Mouse (Mus musculus): ENCODE data around the gene Methig1.

Gene Methig1

GRCm38 (mm10) chr15:100422899-100423860, 70.2 kb downstream of the Methig1 start:
- DNase-seq (ENCODE audit: low spot score in 2 of 2), result peak; percentile 88 to 96

GRCm38 (mm10) chr15:100423916-100424315, 71.0 kb downstream of the Methig1 start:
- DNase-seq (ENCODE audit: low spot score in 2 of 2), result no peak

GRCm38 (mm10) chr15:100424396-100425122, 71.6 kb downstream of the Methig1 start, which contains the start of gene Slc11a2:
TSS of gene Slc11a2 (minus strand) at chr15:100425072.
- no peak for DNase-seq (ENCODE audit: low spot score in 2 of 2)

GRCm38 (mm10) chr15:100428296-100428905, 75.5 kb downstream of the Methig1 start:
- DNase-seq (ENCODE audit: low spot score in 2 of 2), result peak in 1 of 2 experiments; percentile 50

GRCm38 (mm10) chr15:100429959-100430565, 77.1 kb downstream of the Methig1 start:
- no peak for DNase-seq (ENCODE audit: low spot score in 2 of 2)

GRCm38 (mm10) chr15:100433234-100433633, 80.3 kb downstream of the Methig1 start:
- DNase-seq (ENCODE audit: low spot score in 2 of 2), result no peak

Data from urinary bladder, adult 18-20 months (tissue).